Mouse (Mus musculus) layer of hippocampus, adult 8-10 months (tissue): ENCODE results near the gene Pbrm1. TPM values are rescaled to one million over a fixed set of nuclear protein-coding genes. Genes with fewer than 3 reads are reported as not detected.

Experiments used
- DNase-seq, 2 experiments: peaks; one replicate each; pipeline ENCODE4 v3.0.0; 2022; ENCODE audit warnings: low spot score in 2 of 2
- total RNA-seq, 4 experiments: library from RNA; stranded (reverse); gene quantifications; 2 replicates each; pipeline ENCODE4 v1.2.4; 2022

Pbrm1 gene
- total RNA-seq, 4 experiments from 2014 or later, result 51.8 to 69.0 (median 60.3) TPM

- no peak for DNase-seq
Measured at GRCm38 (mm10) chr14:31133023-31133665, 114.2 kb downstream of the Pbrm1 start.

GRCm38 (mm10) chr14:31134015-31135000 lies 115.4 kb downstream of the Pbrm1 start:
- DNase-seq, result no peak

GRCm38 (mm10) chr14:31135495-31136410 lies 116.8 kb downstream of the Pbrm1 start:
- DNase-seq, result no peak

- no peak for DNase-seq
Measured at GRCm38 (mm10) chr14:31136411-31137280, 117.7 kb downstream of the Pbrm1 start.

- DNase-seq, result no peak
Measured at GRCm38 (mm10) chr14:31137281-31137595, 118.3 kb downstream of the Pbrm1 start.

GRCm38 (mm10) chr14:31137791-31138190 lies 118.9 kb downstream of the Pbrm1 start:
- no peak for DNase-seq

GRCm38 (mm10) chr14:31138219-31138896 lies 119.4 kb downstream of the Pbrm1 start:
- no peak for DNase-seq

GRCm38 (mm10) chr14:31138897-31139429 lies 120.0 kb downstream of the Pbrm1 start:
- no peak for DNase-seq

- DNase-seq, result no peak
Measured at GRCm38 (mm10) chr14:31139666-31140065, 120.7 kb downstream of the Pbrm1 start.

- DNase-seq, result no peak
Measured at GRCm38 (mm10) chr14:31140141-31140540, 121.2 kb downstream of the Pbrm1 start.

GRCm38 (mm10) chr14:31141011-31141410 lies 122.1 kb downstream of the Pbrm1 start:
- DNase-seq, result no peak

- DNase-seq, result no peak
Measured at GRCm38 (mm10) chr14:31145694-31146093, 126.8 kb downstream of the Pbrm1 start.

GRCm38 (mm10) chr14:31160196-31161150 lies 141.5 kb downstream of the Pbrm1 start:
- DNase-seq, result no peak

GRCm38 (mm10) chr14:31161191-31161590 lies 142.3 kb downstream of the Pbrm1 start:
- no peak for DNase-seq

GRCm38 (mm10) chr14:31161638-31162037 lies 142.7 kb downstream of the Pbrm1 start:
- DNase-seq, result no peak

GRCm38 (mm10) chr14:31164067-31164466 lies 145.1 kb downstream of the Pbrm1 start:
- no peak for DNase-seq

GRCm38 (mm10) chr14:31165010-31165409 lies 146.1 kb downstream of the Pbrm1 start:
- DNase-seq, result no peak

- DNase-seq, result no peak
Measured at GRCm38 (mm10) chr14:31165458-31165857, 146.5 kb downstream of the Pbrm1 start.
